Mouse (Mus musculus) neural tube, embryonic 13.5 days (tissue): Measurements from ENCODE around the gene Slc4a1ap. TPM values are rescaled to one million over a fixed set of nuclear protein-coding genes. Genes with fewer than 3 reads are reported as not detected.
"Not testable (repeated sequence)": the region's sequence is repeated elsewhere in the genome, so short reads cannot be mapped to it uniquely, and the experiment has no call there.

Experiments used
- ATAC-seq: fragments of 200-750 bp; cut with Nextera tagmentation; 2 replicates; pipeline ENCODE4 v1.8.0; 2017; ENCODE audit warnings: low read depth, mild to moderate bottlenecking, moderate TSS enrichment, moderate library complexity
- H3K27ac ChIP-seq: fragments of 300-500 bp; sonication (generic); replicated peaks from 2 replicates; pipeline ENCODE4 v1.5.1; 2015; ENCODE audit warnings: moderate library complexity, mild to moderate bottlenecking, inconsistent platforms
- H3K27me3 ChIP-seq: fragments of 300-500 bp; sonication (generic); 2 replicates; pipeline ENCODE4 v1.6.1; 2015; ENCODE audit warnings: mild to moderate bottlenecking, inconsistent platforms
- H3K36me3 ChIP-seq: fragments of 300-500 bp; sonication (generic); 2 replicates; pipeline ENCODE4 v1.6.1; 2015; ENCODE audit warnings: mild to moderate bottlenecking, inconsistent platforms
- H3K4me1 ChIP-seq: fragments of 300-500 bp; sonication (generic); replicated peaks from 2 replicates; pipeline ENCODE4 v1.6.1; 2015; ENCODE audit warnings: inconsistent platforms
- H3K4me2 ChIP-seq: fragments of 300-500 bp; sonication (generic); 2 replicates; pipeline ENCODE4 v1.6.1; 2015; ENCODE audit warnings: inconsistent platforms, mild to moderate bottlenecking, moderate library complexity
- H3K4me3 ChIP-seq: fragments of 300-500 bp; sonication (generic); 2 replicates; pipeline ENCODE4 v1.5.1; 2015; ENCODE audit warnings: mild to moderate bottlenecking, inconsistent platforms
- H3K9ac ChIP-seq: fragments of 300-500 bp; sonication (generic); 2 replicates; pipeline ENCODE4 v1.6.1; 2015; ENCODE audit warnings: moderate library complexity, mild to moderate bottlenecking, inconsistent platforms
- H3K9me3 ChIP-seq: fragments of 300-500 bp; sonication (generic); 2 replicates; pipeline ENCODE4 v1.6.1; 2016; ENCODE audit warnings: inconsistent platforms
- WGBS: fragments of 180-500 bp; shearing (Covaris S2); methylation state at CpG from one replicate; pipeline ENCODE4 v1.1.7; 2015; 5-methylcytosine and 5-hydroxymethylcytosine counted together
- polyA plus RNA-seq: library from polyadenylated mRNA; unstranded; fragments of >200 nt; fragmentation: Nextera tagmentation; extraction: Ambion mirVana; gene quantifications from 2 replicates; pipeline ENCODE4 v1.2.1, GENCODE M21; 2015

The Slc4a1ap gene
- polyA plus RNA-seq, 1 experiment from 2014 or later = 32.0 TPM

- Histone ChIP-seq H3K27ac (peak within 1 kb of the TSS; percentile 81), H3K4me3 (peak within 1 kb of the TSS; percentile 93), H3K9ac (peak within 1 kb of the TSS; percentile 91), H3K36me3 (peaks cover 46% of the 10 kb centered on the region), H3K4me1 (peaks cover 33% of the 10 kb centered on the region), H3K4me2 (peak within 1 kb of the TSS; percentile 100)
- H3K27me3 ChIP-seq, ATAC-seq, H3K9me3 ChIP-seq: not testable (repeated sequence)
- 83% methylated on average over 11 of the region's 11 CpGs for WGBS
Measured at GRCm38 (mm10) chr5:31527707-31528106, 912 bp downstream of the Slc4a1ap start, which contains the start of gene Supt7l. Gene Supt7l (minus strand): TSS chr5:31527807.

GRCm38 (mm10) chr5:31528560-31528959 is 1.8 kb downstream of the Slc4a1ap start:
- no peaks in the 10 kb centered on the region for H3K27me3 ChIP-seq
- H3K27ac ChIP-seq = no peak overlapping the region
- no peaks in the 10 kb centered on the region for H3K9me3 ChIP-seq
- peak overlapping the region; percentile 100 for H3K4me2 ChIP-seq
- WGBS = 63% methylated on average over 2 of the region's 2 CpGs
- no peak for ATAC-seq
- no peak overlapping the region for H3K9ac ChIP-seq
- H3K4me3 ChIP-seq = no peak overlapping the region
- peaks cover 33% of the 10 kb centered on the region for H3K4me1 ChIP-seq
- H3K36me3 ChIP-seq = peaks cover 48% of the 10 kb centered on the region

GRCm38 (mm10) chr5:31535228-31535627 is 8.4 kb downstream of the Slc4a1ap start:
- H3K9ac ChIP-seq = no peak overlapping the region
- no peak overlapping the region for H3K4me3 ChIP-seq
- WGBS = 86% methylated on average over 2 of the region's 2 CpGs
- H3K4me1 ChIP-seq = no peaks in the 10 kb centered on the region
- H3K4me2 ChIP-seq = no peak overlapping the region
- H3K36me3 ChIP-seq = peaks cover 91% of the 10 kb centered on the region
- H3K27ac ChIP-seq = no peak overlapping the region
- no peaks in the 10 kb centered on the region for H3K9me3 ChIP-seq
- no peaks in the 10 kb centered on the region for H3K27me3 ChIP-seq
- ATAC-seq = no peak

- H3K27ac ChIP-seq = no peak overlapping the region
- H3K27me3 ChIP-seq = no peaks in the 10 kb centered on the region
- H3K4me3 ChIP-seq = no peak overlapping the region
- no peak for ATAC-seq
- WGBS = 27% methylated on average over 1 of the region's 1 CpGs
- peaks cover 50% of the 10 kb centered on the region for H3K36me3 ChIP-seq
- H3K4me2 ChIP-seq = no peak overlapping the region
- no peak overlapping the region for H3K9ac ChIP-seq
- H3K9me3 ChIP-seq = no peaks in the 10 kb centered on the region
- 0 out of 2 replicates have a peak, but pooled peaks cover 3% of the 10 kb centered on the region for H3K4me1 ChIP-seq
Measured at GRCm38 (mm10) chr5:31559401-31559800, 32.6 kb downstream of the Slc4a1ap start.

GRCm38 (mm10) chr5:31560352-31560751 is 33.6 kb downstream of the Slc4a1ap start:
- WGBS = 98% methylated on average over 2 of the region's 2 CpGs
- Histone ChIP-seq H3K4me2 (no peak overlapping the region), H3K27ac (no peak overlapping the region), H3K4me3 (no peak overlapping the region), H3K9ac (no peak overlapping the region), H3K9me3 (no peaks in the 10 kb centered on the region), H3K4me1 (0 out of 2 replicates have a peak, but pooled peaks cover 3% of the 10 kb centered on the region), H3K27me3 (no peaks in the 10 kb centered on the region), H3K36me3 (peaks cover 42% of the 10 kb centered on the region)
- no peak for ATAC-seq

GRCm38 (mm10) chr5:31562036-31562666 is 35.4 kb downstream of the Slc4a1ap start:
- Histone ChIP-seq H3K4me1 (0 out of 2 replicates have a peak, but pooled peaks cover 3% of the 10 kb centered on the region), H3K9me3 (no peaks in the 10 kb centered on the region), H3K9ac (no peak overlapping the region), H3K27ac (no peak overlapping the region), H3K27me3 (no peaks in the 10 kb centered on the region), H3K4me3 (no peak overlapping the region), H3K36me3 (peaks cover 29% of the 10 kb centered on the region), H3K4me2 (no peak overlapping the region)
- WGBS = 88% methylated on average over 7 of the region's 7 CpGs
- no peak for ATAC-seq

- Histone ChIP-seq H3K9me3 (no peaks in the 10 kb centered on the region), H3K27me3 (no peaks in the 10 kb centered on the region), H3K27ac (no peak overlapping the region), H3K9ac (no peak overlapping the region), H3K4me3 (no peak overlapping the region), H3K4me1 (0 out of 2 replicates have a peak, but pooled peaks cover 3% of the 10 kb centered on the region), H3K36me3 (peaks cover 20% of the 10 kb centered on the region), H3K4me2 (no peak overlapping the region)
- 9% methylated on average over 6 of the region's 6 CpGs for WGBS
- ATAC-seq = no peak
Measured at GRCm38 (mm10) chr5:31563496-31563895, 36.7 kb downstream of the Slc4a1ap start.

GRCm38 (mm10) chr5:31563905-31564304 is 37.1 kb downstream of the Slc4a1ap start:
- Histone ChIP-seq H3K9me3 (no peaks in the 10 kb centered on the region), H3K27ac (no peak overlapping the region), H3K4me2 (no peak overlapping the region), H3K9ac (no peak overlapping the region), H3K4me3 (no peak overlapping the region), H3K27me3 (no peaks in the 10 kb centered on the region), H3K4me1 (0 out of 2 replicates have a peak, but pooled peaks cover 3% of the 10 kb centered on the region), H3K36me3 (peaks cover 17% of the 10 kb centered on the region)
- WGBS = 39% methylated on average over 7 of the region's 7 CpGs
- no peak for ATAC-seq

- Histone ChIP-seq H3K9ac (no peak overlapping the region), H3K4me3 (no peak overlapping the region), H3K9me3 (no peaks in the 10 kb centered on the region), H3K27ac (no peak overlapping the region), H3K27me3 (no peaks in the 10 kb centered on the region), H3K36me3 (peaks cover 6% of the 10 kb centered on the region), H3K4me1 (0 out of 2 replicates have a peak, but pooled peaks cover 3% of the 10 kb centered on the region), H3K4me2 (no peak overlapping the region)
- no peak for ATAC-seq
- WGBS = 91% methylated on average over 4 of the region's 4 CpGs
Measured at GRCm38 (mm10) chr5:31564976-31565375, 38.2 kb downstream of the Slc4a1ap start.

- Histone ChIP-seq H3K4me3 (no peak overlapping the region), H3K27me3 (no peaks in the 10 kb centered on the region), H3K4me1 (peaks cover 9% of the 10 kb centered on the region), H3K9me3 (no peaks in the 10 kb centered on the region), H3K9ac (no peak overlapping the region), H3K4me2 (no peak overlapping the region), H3K36me3 (no peaks in the 10 kb centered on the region; the same call in 1 of the 2 replicates), H3K27ac (no peak overlapping the region)
- 81% methylated on average over 7 of the region's 7 CpGs for WGBS
- ATAC-seq = no peak
Measured at GRCm38 (mm10) chr5:31566026-31566425, 39.2 kb downstream of the Slc4a1ap start.

- H3K27me3 ChIP-seq = no peaks in the 10 kb centered on the region
- H3K4me1 ChIP-seq = peaks cover 13% of the 10 kb centered on the region
- H3K4me2 ChIP-seq = no peak overlapping the region
- H3K9me3 ChIP-seq = no peaks in the 10 kb centered on the region
- no peaks in the 10 kb centered on the region; the same call in 1 of the 2 replicates for H3K36me3 ChIP-seq
- no peak overlapping the region for H3K9ac ChIP-seq
- 43% methylated on average over 3 of the region's 3 CpGs for WGBS
- ATAC-seq = no peak
- H3K27ac ChIP-seq = no peak overlapping the region
- no peak overlapping the region for H3K4me3 ChIP-seq
Measured at GRCm38 (mm10) chr5:31566457-31566856, 39.7 kb downstream of the Slc4a1ap start.

GRCm38 (mm10) chr5:31567951-31568657 is 41.3 kb downstream of the Slc4a1ap start:
- no peaks in the 10 kb centered on the region for H3K27me3 ChIP-seq
- ATAC-seq = no peak
- WGBS = 82% methylated on average over 5 of the region's 5 CpGs
- H3K4me3 ChIP-seq = no peak overlapping the region
- no peak overlapping the region for H3K9ac ChIP-seq
- H3K36me3 ChIP-seq = no peaks in the 10 kb centered on the region
- H3K9me3 ChIP-seq = no peaks in the 10 kb centered on the region
- no peak overlapping the region for H3K4me2 ChIP-seq
- peaks cover 15% of the 10 kb centered on the region for H3K4me1 ChIP-seq
- no peak overlapping the region for H3K27ac ChIP-seq
